Mouse (Mus musculus): Measurements from ENCODE around the gene Kazald1. TPM values are rescaled to one million over a fixed set of nuclear protein-coding genes. Genes with fewer than 3 reads are reported as not detected.
A peak's percentile ranks its signal among the peaks of the same experiment; 100 is the strongest.

Kazald1 gene
- polyA plus RNA-seq, 1 experiment from 2014 or later, result 3.8 TPM

- Histone ChIP-seq H3K4me1 (replicated peaks; ENCODE audit: control insufficient read depth, insufficient read depth) (0 out of 2 replicates have a peak, but pooled peaks cover 2% of the 10 kb centered on the region), H3K9me3 (ENCODE audit: control insufficient read depth, low read length) (no peaks in the 10 kb centered on the region), H3K4me2 (replicated peaks; ENCODE audit: low read depth) (no peak overlapping the region), H3K27ac (replicated peaks) (no peak overlapping the region), H3K36me3 (ENCODE audit: control insufficient read depth, insufficient read depth, low read length) (no peaks in the 10 kb centered on the region), H3K4me3 (ENCODE audit: low read depth, low read length) (no peak overlapping the region), H3K9ac (ENCODE audit: low read length) (no peak overlapping the region), H3K27me3 (ENCODE audit: control insufficient read depth, insufficient read depth, low read length) (no peaks in the 10 kb centered on the region)
- WGBS, result 79% methylated on average over 6 of the region's 6 CpGs
- ATAC-seq (ENCODE audit: low FRiP score, low TSS enrichment) (no peak), DNase-seq (ENCODE audit: low spot score) (no peak)
- TF ChIP-seq EP300 (optimal IDR thresholded peaks at IDR 0.05) (no peak), CTCF (IDR thresholded peaks at IDR 0.05; ENCODE audit: low read depth) (peak; percentile 22; the same call in 1 of the 2 replicates)
Observed at GRCm38 (mm10) chr19:45112444-45112843, 37.4 kb downstream of the Kazald1 start.

DNA sequence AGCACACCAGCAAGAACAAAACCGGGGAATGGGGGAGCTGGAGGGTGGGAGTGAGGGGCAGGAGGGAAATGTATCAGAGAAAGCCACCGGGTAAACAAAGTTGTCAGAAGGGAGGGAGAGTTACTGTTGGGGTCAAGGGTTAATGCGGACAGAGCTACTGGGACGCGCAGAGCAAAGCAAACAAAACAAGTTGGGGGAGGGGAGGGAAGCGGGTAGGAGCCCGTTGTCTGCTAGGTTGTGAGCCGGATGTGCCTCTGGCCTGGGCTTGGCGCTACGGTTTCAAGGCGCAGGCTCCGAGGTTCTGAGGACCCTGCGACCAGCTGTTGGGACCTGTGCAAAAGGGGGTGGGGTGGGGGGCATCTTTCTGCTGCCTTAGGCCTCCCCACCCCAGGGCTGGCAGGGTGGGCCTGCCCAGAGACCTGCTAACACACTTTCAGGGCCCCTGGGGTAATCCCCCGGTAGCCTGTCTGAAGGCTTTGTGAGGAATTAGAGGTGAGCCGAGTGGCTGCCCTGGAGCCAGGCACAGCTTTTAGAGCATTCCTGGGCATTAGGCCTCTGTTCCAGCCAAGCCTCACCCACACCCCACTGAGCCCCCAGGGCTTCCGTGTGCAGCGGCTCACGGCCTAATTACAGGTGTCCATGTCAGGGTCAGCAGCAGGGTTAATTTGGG lies 38.9 kb downstream of the Kazald1 start:
- no peak overlapping the region for H3K4me2 ChIP-seq (replicated peaks; ENCODE audit: low read depth)
- 8% methylated on average over 18 of the region's 18 CpGs for WGBS
- H3K27me3 ChIP-seq (ENCODE audit: control insufficient read depth, insufficient read depth, low read length), result no peaks in the 10 kb centered on the region
- DNase-seq (ENCODE audit: low spot score), result no peak
- no peak overlapping the region; the same call in 1 of the 2 replicates for H3K9ac ChIP-seq (ENCODE audit: low read length)
- no peak overlapping the region for H3K4me3 ChIP-seq (ENCODE audit: low read depth, low read length)
- no peaks in the 10 kb centered on the region for H3K9me3 ChIP-seq (ENCODE audit: control insufficient read depth, low read length)
- peak; percentile 32; the same call in 1 of the 2 replicates for ATAC-seq (ENCODE audit: low FRiP score, low TSS enrichment)
- H3K4me1 ChIP-seq (replicated peaks; ENCODE audit: control insufficient read depth, insufficient read depth), result 0 out of 2 replicates have a peak, but pooled peaks cover 2% of the 10 kb centered on the region
- no peaks in the 10 kb centered on the region for H3K36me3 ChIP-seq (ENCODE audit: control insufficient read depth, insufficient read depth, low read length)
- TF ChIP-seq EP300 (optimal IDR thresholded peaks at IDR 0.05), result no peak
- TF ChIP-seq CTCF (IDR thresholded peaks at IDR 0.05; ENCODE audit: low read depth), result no peak
- no peak overlapping the region for H3K27ac ChIP-seq (replicated peaks)

GRCm38 (mm10) chr19:45114772-45115171 lies 39.7 kb downstream of the Kazald1 start:
- H3K27ac ChIP-seq (replicated peaks), result no peak overlapping the region

GRCm38 (mm10) chr19:45116798-45117197 lies 41.8 kb downstream of the Kazald1 start:
- peak; percentile 55 for DNase-seq (ENCODE audit: low spot score)
- TF ChIP-seq CTCF (IDR thresholded peaks at IDR 0.05; ENCODE audit: low read depth) (peak; percentile 77), EP300 (optimal IDR thresholded peaks at IDR 0.05) (no peak)
- H3K4me1 ChIP-seq (replicated peaks; ENCODE audit: control insufficient read depth, insufficient read depth), result 0 out of 2 replicates have a peak, but pooled peaks cover 2% of the 10 kb centered on the region
- no peak overlapping the region for H3K9ac ChIP-seq (ENCODE audit: low read length)
- no peaks in the 10 kb centered on the region for H3K9me3 ChIP-seq (ENCODE audit: control insufficient read depth, low read length)
- H3K27me3 ChIP-seq (ENCODE audit: control insufficient read depth, insufficient read depth, low read length), result no peaks in the 10 kb centered on the region
- no peak overlapping the region for H3K4me3 ChIP-seq (ENCODE audit: low read depth, low read length)
- H3K4me2 ChIP-seq (replicated peaks; ENCODE audit: low read depth), result no peak overlapping the region
- H3K27ac ChIP-seq (replicated peaks), result no peak overlapping the region
- no peaks in the 10 kb centered on the region for H3K36me3 ChIP-seq (ENCODE audit: control insufficient read depth, insufficient read depth, low read length)
- 0 out of 2 replicates have a peak, but pooled peaks have one; percentile 30 for ATAC-seq (ENCODE audit: low FRiP score, low TSS enrichment)
- 50% methylated on average over 1 of the region's 1 CpGs for WGBS

More at GRCm38 (mm10) chr19:45114772-45115171, 39.7 kb downstream of the Kazald1 start:
- Histone ChIP-seq H3K4me1 (replicated peaks; ENCODE audit: control insufficient read depth, insufficient read depth) (0 out of 2 replicates have a peak, but pooled peaks cover 2% of the 10 kb centered on the region), H3K4me3 (ENCODE audit: low read depth, low read length) (no peak overlapping the region), H3K36me3 (ENCODE audit: control insufficient read depth, insufficient read depth, low read length) (no peaks in the 10 kb centered on the region), H3K4me2 (replicated peaks; ENCODE audit: low read depth) (no peak overlapping the region), H3K9me3 (ENCODE audit: control insufficient read depth, low read length) (no peaks in the 10 kb centered on the region), H3K27me3 (ENCODE audit: control insufficient read depth, insufficient read depth, low read length) (no peaks in the 10 kb centered on the region), H3K9ac (ENCODE audit: low read length) (no peak overlapping the region)
- WGBS, result 37% methylated on average over 3 of the region's 3 CpGs
- no peak for ATAC-seq (ENCODE audit: low FRiP score, low TSS enrichment)
- TF ChIP-seq EP300 (optimal IDR thresholded peaks at IDR 0.05) (no peak), CTCF (IDR thresholded peaks at IDR 0.05; ENCODE audit: low read depth) (no peak)
- DNase-seq (ENCODE audit: low spot score), result no peak

Other genes starting within 250 kb of the Kazald1 start
- gene Slf2, start 144.1 kb upstream of the Kazald1 start, polyA plus RNA-seq (2015; fragmentation: Nextera tagmentation; extraction: Ambion mirVana), result 9.3 and 9.8 TPM in 2 replicates
- gene Sema4g, start 86.1 kb upstream of the Kazald1 start, polyA plus RNA-seq (2015; fragmentation: Nextera tagmentation; extraction: Ambion mirVana), result 1.4 and 1.8 TPM in 2 replicates
- 7.9 and 8.5 TPM in 2 replicates for gene Twnk, start 69.6 kb upstream of the Kazald1 start, polyA plus RNA-seq (2015; fragmentation: Nextera tagmentation; extraction: Ambion mirVana)
- 67.2 and 67.3 TPM in 2 replicates for gene Mrpl43, start 68.8 kb upstream of the Kazald1 start, polyA plus RNA-seq (2015; fragmentation: Nextera tagmentation; extraction: Ambion mirVana)
- 40.1 and 45.0 TPM in 2 replicates for gene Lzts2, start 60.8 kb upstream of the Kazald1 start, polyA plus RNA-seq (2015; fragmentation: Nextera tagmentation; extraction: Ambion mirVana)
- 0.33 TPM in 2 replicates for gene Pdzd7, start 29.5 kb upstream of the Kazald1 start, polyA plus RNA-seq (2015; fragmentation: Nextera tagmentation; extraction: Ambion mirVana)
- gene Sfxn3, start 27.7 kb upstream of the Kazald1 start, polyA plus RNA-seq (2015; fragmentation: Nextera tagmentation; extraction: Ambion mirVana), result 26.7 and 29.7 TPM in 2 replicates
- not detected in 2 replicates for gene Tlx1, start 75.4 kb downstream of the Kazald1 start, polyA plus RNA-seq (2015; fragmentation: Nextera tagmentation; extraction: Ambion mirVana)
- gene Lbx1, start 160.6 kb downstream of the Kazald1 start, polyA plus RNA-seq (2015; fragmentation: Nextera tagmentation; extraction: Ambion mirVana), result 0.04 TPM in 1 of 2 replicates, not detected in the other

All from stomach, postnatal 0 days (tissue).